Mouse (Mus musculus): ENCODE measurements at regions not wholly inside any gene's neighbourhood (a gene's known extent, or its start where the extent isn't known, plus 50 kb on each side); places are given as distances from the start of the nearest gene placed in this dataset.

GRCm38 (mm10) chr13:52702201-52702611 is 119.2 kb downstream of the Syk start:
- TF ChIP-seq CTCF (IDR thresholded peaks at IDR 0.05) = no peak
- peak; percentile 31 for DNase-seq
- Histone ChIP-seq H3K4me3 (peak overlapping the region; percentile 0; the same call in 1 of the 2 replicates), H3K27ac (no peak overlapping the region)
- intact Hi-C loops (cut with DNase I) = no loop called here

DNA sequence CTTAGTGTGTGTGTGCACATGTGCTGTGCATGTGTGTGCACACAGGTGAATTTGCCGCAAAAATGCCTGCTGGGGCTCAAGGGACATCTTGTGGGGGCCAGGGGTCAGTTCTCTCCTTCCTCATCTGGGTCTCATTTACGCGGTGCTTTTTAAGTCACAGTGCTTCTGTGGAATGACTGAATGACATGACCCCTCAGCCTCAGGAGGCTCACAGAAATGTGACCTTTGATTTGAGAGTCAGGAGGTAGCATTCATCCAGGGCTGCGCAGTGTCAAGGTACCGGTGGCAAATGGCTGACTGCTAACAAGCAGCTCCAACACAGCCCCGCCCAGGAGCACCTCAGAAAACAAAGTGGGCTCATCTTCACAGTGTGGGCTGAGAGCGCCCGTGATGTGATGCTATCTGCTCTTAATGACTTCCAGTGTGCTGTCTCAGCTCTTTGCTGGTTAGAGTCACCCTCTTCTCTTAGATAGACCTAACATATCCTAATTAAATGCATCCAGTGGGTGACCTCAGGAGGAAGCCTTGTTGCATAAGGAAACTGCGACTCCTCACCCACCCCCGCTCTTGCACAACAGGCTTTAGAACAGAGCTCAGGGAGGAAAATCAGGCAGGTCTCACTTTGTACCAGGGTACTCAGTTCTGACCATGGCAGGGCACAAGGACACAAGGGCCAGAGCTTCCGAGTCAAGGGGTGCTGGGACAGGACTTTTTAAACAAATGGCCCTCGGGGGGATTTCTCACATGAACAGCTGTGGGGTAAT is 120.6 kb downstream of the Syk start:
- intact Hi-C loops (cut with DNase I) = no loop called here
- Histone ChIP-seq H3K4me3 (no peak overlapping the region), H3K27ac (no peak overlapping the region)
- no peak for DNase-seq
- TF ChIP-seq CTCF (IDR thresholded peaks at IDR 0.05) = no peak

- intact Hi-C loops (cut with DNase I) = no loop called here
- DNase-seq = no peak
- no peak overlapping the region for H3K4me3 ChIP-seq
- no peak for TF ChIP-seq CTCF (IDR thresholded peaks at IDR 0.05)
- H3K27ac ChIP-seq = no peak overlapping the region
These were observed 121.7 kb downstream of the Syk start for GRCm38 (mm10) chr13:52704673-52705072.

DNA sequence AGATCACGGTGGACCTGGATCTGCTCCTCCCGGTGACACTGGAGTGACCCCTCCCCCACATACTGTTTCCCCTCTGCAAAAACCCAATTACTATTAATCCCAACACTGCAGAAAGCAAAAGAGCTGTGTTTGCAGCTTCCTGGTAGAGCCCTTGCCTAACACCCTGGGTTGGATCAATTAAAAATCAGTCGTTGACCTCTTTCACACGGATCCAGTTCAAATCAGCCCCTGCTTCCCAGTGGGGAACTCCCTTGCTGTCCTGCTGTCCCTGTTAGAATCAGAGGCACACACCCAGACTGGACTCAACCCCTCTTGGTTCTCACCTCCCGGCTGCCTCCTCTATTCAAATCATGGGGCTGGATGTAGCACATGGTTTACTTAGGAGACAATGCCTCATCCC is 126.6 kb downstream of the Syk start:
- intact Hi-C loops (cut with DNase I) = no loop called here

DNA sequence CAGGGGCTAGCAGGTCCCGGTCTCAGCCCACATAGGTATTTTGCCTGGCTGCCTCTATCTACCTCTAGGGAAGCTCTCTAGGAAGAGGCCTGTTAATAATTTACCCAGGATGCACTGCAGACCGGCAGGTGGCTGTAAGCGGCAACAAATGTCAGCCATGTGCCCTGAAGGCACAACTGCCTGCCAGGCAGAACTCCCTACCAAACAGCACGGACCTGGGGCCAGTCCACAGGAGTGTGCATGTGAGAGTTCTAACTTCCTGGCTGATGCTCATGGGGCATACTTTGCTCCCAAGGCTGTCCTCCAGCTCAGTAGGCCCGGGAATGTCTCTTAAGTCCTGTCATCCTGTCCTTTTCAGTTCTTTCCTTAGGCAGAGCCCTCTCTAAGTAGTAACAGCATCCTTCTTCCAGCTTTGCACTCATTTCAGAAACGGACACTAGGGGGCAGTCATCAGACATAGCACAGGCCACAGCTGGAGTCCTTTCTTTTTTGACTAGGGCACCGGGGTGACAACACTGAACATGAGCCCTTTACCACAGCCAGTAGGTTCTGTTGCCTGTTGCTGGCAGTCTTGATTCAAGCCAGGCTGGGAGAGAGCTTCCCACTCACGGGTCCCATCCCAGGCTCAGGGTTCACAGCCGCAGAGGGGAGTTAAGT is 128.9 kb downstream of the Syk start:
- intact Hi-C loops (cut with DNase I) = loop anchor here (1.0 to 5.0 kb wide), 5 partner anchors 55 to 385 kb away; no protein-coding TSS in a partner anchor
- peak overlapping the region; percentile 77 for H3K27ac ChIP-seq
- TF ChIP-seq CTCF (IDR thresholded peaks at IDR 0.05) = peak; percentile 92
- H3K4me3 ChIP-seq = no peak overlapping the region
- peak; percentile 76 for DNase-seq

More for the DNA sequence above, 126.6 kb downstream of the Syk start:
- DNase-seq = no peak
- H3K27ac ChIP-seq = no peak overlapping the region
- H3K4me3 ChIP-seq = no peak overlapping the region
- no peak for TF ChIP-seq CTCF (IDR thresholded peaks at IDR 0.05)

DNA sequence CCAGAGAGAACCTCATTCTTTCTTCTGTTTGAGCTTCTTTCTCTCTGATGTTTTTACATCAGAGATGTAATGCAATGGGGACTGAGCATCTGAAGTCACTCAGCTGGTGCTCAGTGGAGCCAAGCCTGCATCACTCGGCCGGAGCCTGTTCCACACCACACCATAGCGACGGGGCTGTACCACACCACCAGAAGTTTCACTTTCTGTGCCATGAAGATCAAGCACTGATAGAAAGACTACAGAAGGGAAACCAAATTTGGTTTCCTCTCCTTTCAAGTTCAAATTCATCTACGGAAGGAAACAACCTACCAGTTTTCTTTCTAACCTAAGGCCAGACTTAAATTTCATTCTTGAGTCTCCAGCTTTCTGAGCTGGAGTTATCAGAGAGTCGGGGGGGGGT is 138.5 kb downstream of the Syk start:
- intact Hi-C loops (cut with DNase I) = no loop called here
- TF ChIP-seq CTCF (IDR thresholded peaks at IDR 0.05) = no peak
- H3K27ac ChIP-seq = no peak overlapping the region

DNA sequence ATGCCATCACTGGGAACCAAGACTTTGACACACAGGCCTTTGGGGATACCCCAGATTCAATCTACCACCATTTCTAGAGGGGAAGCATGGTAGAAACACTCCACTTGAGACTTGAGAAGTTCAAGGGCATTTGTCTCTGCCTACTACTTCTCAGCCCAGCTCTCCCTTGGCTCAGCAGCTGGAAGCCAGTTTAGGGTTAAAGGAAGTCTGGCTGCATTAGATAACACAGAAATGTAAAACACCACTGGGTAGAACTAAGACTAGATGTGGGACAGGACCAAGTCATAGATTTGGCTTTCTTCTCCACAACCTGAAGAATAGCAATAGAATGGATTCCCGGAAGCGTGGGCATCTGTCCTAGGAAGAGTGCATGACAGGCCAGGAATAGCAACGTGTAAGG is 139.7 kb downstream of the Syk start:
- intact Hi-C loops (cut with DNase I) = no loop called here

More for the DNA sequence above, 138.5 kb downstream of the Syk start:
- H3K4me3 ChIP-seq = no peak overlapping the region
- no peak for DNase-seq

DNA sequence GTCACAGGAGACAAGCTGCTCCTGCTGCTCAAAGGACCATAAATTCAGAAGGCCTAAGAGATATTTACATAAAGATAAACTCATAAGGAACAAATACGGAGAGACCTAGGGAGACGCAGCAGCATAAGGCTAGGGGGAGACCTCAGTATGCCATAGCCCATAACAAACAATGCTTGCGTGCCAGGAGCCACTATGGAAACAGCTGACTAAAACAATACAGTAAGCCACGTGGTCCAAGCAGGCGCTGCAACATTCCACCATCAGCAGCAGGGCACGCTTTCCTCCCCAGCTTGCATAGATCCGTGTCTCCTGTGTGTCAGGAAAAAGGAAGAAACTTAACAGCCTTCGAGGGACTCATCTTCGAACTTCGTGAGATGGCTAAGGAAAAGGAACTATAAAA is 143.1 kb downstream of the Syk start:
- intact Hi-C loops (cut with DNase I) = no loop called here
- H3K27ac ChIP-seq = no peak overlapping the region
- TF ChIP-seq CTCF (IDR thresholded peaks at IDR 0.05) = no peak
- DNase-seq = no peak
- H3K4me3 ChIP-seq = no peak overlapping the region

More for the DNA sequence above, 139.7 kb downstream of the Syk start:
- DNase-seq = no peak
- TF ChIP-seq CTCF (IDR thresholded peaks at IDR 0.05) = no peak
- H3K4me3 ChIP-seq = no peak overlapping the region
- H3K27ac ChIP-seq = peak overlapping the region; percentile 12; the same call in 1 of the 2 replicates

DNA sequence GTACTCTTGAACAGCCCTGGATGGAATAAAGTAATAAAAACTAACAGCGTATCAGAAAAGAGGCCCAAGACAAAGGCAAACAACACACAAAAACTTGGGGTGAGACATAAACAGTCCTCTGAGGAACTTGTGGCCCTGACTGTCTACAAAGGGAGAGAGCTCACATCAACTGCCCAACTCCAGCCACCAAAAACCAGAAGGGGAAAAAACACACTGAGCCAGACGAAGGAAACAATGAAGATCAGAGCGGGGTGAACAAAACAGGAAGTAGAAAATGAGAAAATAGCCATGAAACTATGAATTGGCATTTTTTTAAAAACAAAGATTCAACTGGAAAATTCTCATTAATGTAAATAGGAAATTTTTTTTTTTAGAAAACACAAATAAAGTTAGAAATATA is 143.6 kb downstream of the Syk start:
- DNase-seq = no peak
- no peak for TF ChIP-seq CTCF (IDR thresholded peaks at IDR 0.05)
- intact Hi-C loops (cut with DNase I) = no loop called here
- Histone ChIP-seq H3K4me3 (no peak overlapping the region), H3K27ac (no peak overlapping the region)

DNA sequence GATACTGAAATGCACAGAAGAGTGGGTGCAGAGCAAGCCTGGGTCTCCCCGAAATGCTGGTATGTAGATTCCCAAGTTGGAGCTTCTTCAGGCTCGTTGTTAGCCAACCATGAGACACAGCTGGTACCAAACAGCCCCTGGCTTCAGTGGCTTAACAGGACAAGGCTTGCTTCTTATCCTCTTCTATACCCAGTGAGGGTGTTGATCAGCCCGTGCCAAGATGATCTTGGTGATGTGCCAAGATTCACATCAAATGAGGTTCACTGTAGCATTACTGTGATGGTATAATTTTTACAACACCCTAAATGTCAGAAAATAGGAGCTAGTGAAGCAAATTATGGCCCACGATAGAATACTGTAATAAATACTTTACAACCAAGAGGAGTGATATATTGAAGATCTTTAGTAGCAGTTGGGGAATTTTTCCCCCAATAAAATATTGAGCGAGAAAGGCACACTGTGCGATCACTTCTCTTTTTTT is 152.5 kb downstream of the Syk start:
- Histone ChIP-seq H3K27ac (peak overlapping the region; percentile 86), H3K4me3 (no peak overlapping the region; the same call in 1 of the 2 replicates)
- no peak for TF ChIP-seq CTCF (IDR thresholded peaks at IDR 0.05)
- DNase-seq = no peak
- intact Hi-C loops (cut with DNase I) = no loop called here

DNA sequence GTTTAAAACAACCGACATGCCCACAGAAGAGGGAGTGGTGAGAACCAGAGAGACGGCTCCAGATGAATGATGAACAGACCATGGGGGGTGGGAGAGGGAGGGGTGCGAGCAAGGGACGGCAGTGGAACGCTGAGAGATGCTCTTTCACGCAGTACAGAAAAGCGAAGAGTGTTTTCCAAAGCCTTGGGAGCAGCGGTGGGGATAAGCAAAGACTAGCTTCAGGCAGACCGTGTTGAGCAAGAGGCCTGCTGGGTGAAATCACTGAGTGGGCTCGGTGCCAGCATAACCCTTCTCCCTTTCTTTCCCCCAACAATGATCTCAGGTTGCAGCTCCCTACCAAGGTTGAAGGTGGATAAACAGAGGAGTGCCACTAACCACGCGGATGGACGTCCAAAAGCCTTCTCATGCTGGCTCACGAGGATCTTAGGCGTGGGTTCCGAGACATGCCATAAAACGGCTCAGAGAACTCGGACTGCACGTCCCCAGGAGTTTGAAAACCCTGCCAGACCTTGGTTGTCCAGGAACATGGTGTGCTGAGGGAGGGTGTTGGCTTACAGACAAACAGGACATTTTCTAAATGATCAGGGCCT is 153.1 kb downstream of the Syk start:
- DNase-seq = peak; percentile 84
- Histone ChIP-seq H3K4me3 (peak overlapping the region; percentile 26; the same call in 1 of the 2 replicates), H3K27ac (peak overlapping the region; percentile 86)
- intact Hi-C loops (cut with DNase I) = loop anchor here (1.0 to 2.0 kb wide), 2 partner anchors 145 to 246 kb away; no protein-coding TSS in a partner anchor
- TF ChIP-seq CTCF (IDR thresholded peaks at IDR 0.05) = no peak

- DNase-seq = peak; percentile 71
- Histone ChIP-seq H3K27ac (peak overlapping the region; percentile 86), H3K4me3 (no peak overlapping the region)
- no peak for TF ChIP-seq CTCF (IDR thresholded peaks at IDR 0.05)
- intact Hi-C loops (cut with DNase I) = loop anchor here (1.0 kb wide), 1 partner anchor 80 kb away; no protein-coding TSS in a partner anchor
These were observed 155.2 kb downstream of the Syk start for GRCm38 (mm10) chr13:52738095-52738660.

Data from gastrocnemius, adult 2 months (tissue).